Mouse (Mus musculus) lung, postnatal 36 days (tissue): ENCODE measurements at regions not wholly inside any gene's neighbourhood (a gene's known extent, or its start where the extent isn't known, plus 50 kb on each side); places are given as distances from the start of the nearest gene placed in this dataset.
"Not testable (repeated sequence)": the region's sequence is repeated elsewhere in the genome, so short reads cannot be mapped to it uniquely, and the experiment has no call there.

Experiments
- DNase-seq: peaks from one replicate; pipeline ENCODE4 v3.0.0; 2022; ENCODE audit warnings: mixed read lengths

GRCm38 (mm10) chr7:139323026-139323425 lies 65.9 kb upstream of the Inpp5a start:
- DNase-seq: no peak

GRCm38 (mm10) chr7:139327030-139327429 lies 61.9 kb upstream of the Inpp5a start:
- DNase-seq: no peak

- peak; percentile 37 for DNase-seq
These were observed 56.1 kb upstream of the Inpp5a start for GRCm38 (mm10) chr7:139332791-139333190.

- not testable (repeated sequence) for DNase-seq
These were observed 50.9 kb upstream of the Inpp5a start for GRCm38 (mm10) chr7:139337998-139338397.
